Mouse (Mus musculus) T-cell, adult 2 months (primary cell): ENCODE measurements around the gene Gm10096.
"Not testable (repeated sequence)": the region's sequence is repeated elsewhere in the genome, so short reads cannot be mapped to it uniquely, and the experiment has no call there.

Experiments used
- DNase-seq: peaks from one replicate; pipeline ENCODE4 v3.0.0; 2022; ENCODE audit warnings: low spot score

Gene Gm10096

GRCm38 (mm10) chrX:28954602-28955001 is at the start of gene Gm10096:
Gene Gm10096 (minus strand): TSS chrX:28954702.
- not testable (repeated sequence) for DNase-seq
